Mouse (Mus musculus) macrophage (primary cell): ENCODE data around the gene Pola1. TPM values are rescaled to one million over a fixed set of nuclear protein-coding genes. Genes with fewer than 3 reads are reported as not detected.

Experiments
- H3K27ac ChIP-seq: fragments of 350-480 bp; formaldehyde crosslinking; 2 replicates; pipeline ENCODE4 v1.9.0; 2021
- H3K36me3 ChIP-seq: fragments of 350-480 bp; formaldehyde crosslinking; 2 replicates; pipeline ENCODE4 v1.9.0; 2021; ENCODE audit errors: inconsistent target
- H3K4me3 ChIP-seq: fragments of 350-480 bp; formaldehyde crosslinking; 2 replicates; pipeline ENCODE4 v1.9.0; 2021; ENCODE audit errors: inconsistent target
- H3K79me2 ChIP-seq: fragments of 350-480 bp; formaldehyde crosslinking; 2 replicates; pipeline ENCODE4 v1.9.0; 2021; ENCODE audit errors: inconsistent target
- WGBS: methylation state at CpG from one replicate; pipeline ENCODE4 v1.1.7; 2026; ENCODE audit warnings: inconsistent platforms; ENCODE audit not compliant: missing documents; 5-methylcytosine and 5-hydroxymethylcytosine counted together
- polyA plus RNA-seq: library from polyadenylated mRNA; stranded (reverse); fragments of 250-400 nt; gene quantifications from 3 replicates; pipeline ENCODE4 v1.2.4, GENCODE M21; 2018; ENCODE audit warnings: inconsistent platforms

Pola1 gene
- polyA plus RNA-seq, 1 experiment from 2014 or later, result 5.0 TPM

DNA sequence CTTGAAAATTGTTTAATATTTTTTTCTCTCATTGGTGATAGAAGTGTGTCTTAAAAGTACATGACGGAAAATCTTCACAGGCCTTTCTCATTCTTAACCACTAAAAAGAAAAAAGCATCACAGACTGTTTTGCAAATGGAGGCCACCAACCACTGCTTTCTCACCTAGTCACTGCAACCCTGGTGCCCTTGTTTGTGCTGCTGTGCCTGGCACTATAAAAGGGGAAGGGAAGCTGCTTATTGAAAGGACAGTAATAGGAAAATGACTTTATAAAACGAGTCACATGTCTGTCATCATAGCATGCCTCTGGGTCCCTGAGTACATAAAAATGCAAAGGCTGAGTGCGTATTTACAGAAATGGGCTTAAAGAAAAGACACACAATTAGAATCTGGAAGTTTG lies 263.7 kb downstream of the Pola1 start:
- Histone ChIP-seq H3K79me2 (no peaks in the 10 kb centered on the region), H3K27ac (no peak overlapping the region), H3K36me3 (no peaks in the 10 kb centered on the region), H3K4me3 (no peak overlapping the region)
- 88% methylated on average over 2 of the region's 3 CpGs for WGBS

DNA sequence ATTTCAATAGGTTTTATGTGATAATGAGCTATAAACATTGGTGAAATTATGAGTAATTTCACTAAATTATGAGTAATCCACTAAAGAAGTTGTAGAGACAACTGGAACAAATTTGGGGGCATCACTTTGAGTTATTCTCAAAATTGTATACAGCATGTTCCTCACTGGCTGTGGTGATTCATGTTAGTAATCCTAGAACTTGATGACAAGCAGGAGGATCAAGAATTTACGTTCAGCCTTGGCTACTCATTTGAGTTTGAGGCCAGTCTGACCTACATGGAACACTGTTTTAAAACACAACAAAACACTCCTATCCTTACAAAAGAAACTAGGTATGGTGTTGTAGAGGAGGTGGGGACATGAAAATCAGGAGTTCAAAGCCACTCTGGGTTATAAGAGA lies 310.6 kb downstream of the Pola1 start:
- Histone ChIP-seq H3K79me2 (no peaks in the 10 kb centered on the region), H3K27ac (no peak overlapping the region), H3K36me3 (no peaks in the 10 kb centered on the region), H3K4me3 (no peak overlapping the region)
- 89% methylated on average over 1 of the region's 1 CpGs for WGBS

- no peak overlapping the region for H3K4me3 ChIP-seq
- H3K36me3 ChIP-seq, result no peaks in the 10 kb centered on the region
- no peaks in the 10 kb centered on the region for H3K79me2 ChIP-seq
- WGBS, result 70% methylated on average over 2 of the region's 2 CpGs
- H3K27ac ChIP-seq, result no peak overlapping the region
Measured at GRCm38 (mm10) chrX:93319979-93320378, 312.0 kb downstream of the Pola1 start.

DNA sequence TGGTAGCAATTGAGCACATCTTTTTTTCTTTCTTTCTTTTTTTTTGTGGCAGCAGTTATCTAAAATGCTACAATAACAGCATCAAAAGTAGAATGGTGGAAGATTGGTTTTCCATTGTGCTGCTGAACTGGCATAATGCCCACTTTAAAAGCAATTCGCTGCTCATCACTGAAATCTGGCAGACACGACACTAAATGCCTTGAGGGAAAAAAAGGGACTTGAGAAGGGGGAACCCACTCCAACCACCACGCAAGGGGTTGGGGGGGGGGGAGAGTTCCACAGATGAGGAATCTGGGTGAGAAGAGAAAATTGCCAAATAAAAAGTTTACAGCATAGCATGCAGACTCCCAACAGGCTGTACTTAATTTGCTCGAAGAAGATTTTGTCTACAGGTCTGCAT lies 314.4 kb downstream of the Pola1 start:
- WGBS, result 97% methylated on average over 3 of the region's 4 CpGs
- no peaks in the 10 kb centered on the region for H3K79me2 ChIP-seq
- H3K36me3 ChIP-seq, result no peaks in the 10 kb centered on the region
- no peak overlapping the region for H3K27ac ChIP-seq
- no peak overlapping the region for H3K4me3 ChIP-seq

DNA sequence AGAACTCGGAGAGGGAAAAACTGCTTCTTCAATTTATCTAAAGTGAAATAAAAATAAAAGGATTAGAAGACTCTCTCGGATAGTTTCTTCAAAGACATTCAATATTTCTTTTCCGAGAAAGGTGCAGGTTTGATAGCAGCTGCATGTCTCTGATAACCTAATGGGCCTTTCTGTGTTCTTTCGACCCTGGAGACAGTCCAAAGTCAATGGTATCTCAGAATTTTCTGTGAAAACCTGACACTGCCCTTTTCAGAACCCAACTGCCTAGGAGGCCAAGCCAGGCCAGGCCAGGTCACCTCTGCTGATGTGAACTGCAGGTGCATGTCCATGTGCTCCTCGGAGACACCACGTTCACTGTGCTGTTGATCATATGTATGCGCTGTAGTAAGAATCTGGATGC lies 326.2 kb downstream of the Pola1 start:
- H3K79me2 ChIP-seq, result no peaks in the 10 kb centered on the region

GRCm38 (mm10) chrX:93301798-93302197 lies 330.2 kb downstream of the Pola1 start:
- H3K4me3 ChIP-seq, result no peak overlapping the region
- 31% methylated on average over 7 of the region's 7 CpGs for WGBS
- no peak overlapping the region for H3K27ac ChIP-seq
- H3K36me3 ChIP-seq, result no peaks in the 10 kb centered on the region
- no peaks in the 10 kb centered on the region for H3K79me2 ChIP-seq

More for the DNA sequence above, 326.2 kb downstream of the Pola1 start:
- Histone ChIP-seq H3K27ac (no peak overlapping the region), H3K4me3 (no peak overlapping the region), H3K36me3 (no peaks in the 10 kb centered on the region)
- WGBS, result 95% methylated on average over 7 of the region's 7 CpGs

DNA sequence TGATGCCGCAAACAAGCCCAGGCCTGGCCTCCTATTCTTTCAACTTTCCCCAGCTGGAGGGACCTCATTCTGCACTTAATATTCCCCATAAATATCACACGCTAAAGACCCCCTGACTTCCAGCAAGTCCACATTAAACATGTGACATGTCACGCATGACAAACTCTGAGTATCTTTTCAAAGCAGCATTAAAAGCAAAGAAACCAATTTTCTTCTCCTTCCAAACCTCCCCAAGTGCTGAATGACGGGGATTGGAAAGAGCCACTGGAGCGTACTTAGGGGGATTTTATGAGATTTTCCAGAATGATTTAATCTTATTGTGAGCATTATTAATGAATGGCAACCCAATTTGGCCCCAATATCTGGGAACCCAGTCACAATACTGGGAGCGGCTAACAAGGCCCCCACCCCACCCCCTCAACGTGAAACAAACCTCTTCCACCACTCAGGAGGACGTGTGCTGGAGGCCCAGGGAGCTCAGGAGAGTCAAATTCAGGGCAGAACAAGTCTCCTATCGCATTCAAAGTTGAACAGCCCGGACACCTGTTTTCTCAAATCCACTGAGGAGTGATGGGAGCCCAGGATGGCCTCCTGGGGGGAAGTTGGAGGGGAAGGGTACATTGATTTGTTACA lies 331.7 kb downstream of the Pola1 start:
- Histone ChIP-seq H3K79me2 (no peaks in the 10 kb centered on the region), H3K4me3 (no peak overlapping the region), H3K36me3 (no peaks in the 10 kb centered on the region), H3K27ac (no peak overlapping the region)
- 70% methylated on average over 10 of the region's 10 CpGs for WGBS

GRCm38 (mm10) chrX:93299771-93300170 lies 332.2 kb downstream of the Pola1 start:
- H3K79me2 ChIP-seq, result no peaks in the 10 kb centered on the region
- WGBS, result 56% methylated on average over 6 of the region's 6 CpGs
- H3K27ac ChIP-seq, result no peak overlapping the region
- no peak overlapping the region for H3K4me3 ChIP-seq
- no peaks in the 10 kb centered on the region for H3K36me3 ChIP-seq

GRCm38 (mm10) chrX:93299046-93299626 lies 332.8 kb downstream of the Pola1 start:
- Histone ChIP-seq H3K4me3 (no peak overlapping the region), H3K27ac (no peak overlapping the region), H3K79me2 (no peaks in the 10 kb centered on the region), H3K36me3 (no peaks in the 10 kb centered on the region)
- WGBS, result 19% methylated on average over 39 of the region's 43 CpGs

GRCm38 (mm10) chrX:93297001-93297441 lies 334.9 kb downstream of the Pola1 start:
- Histone ChIP-seq H3K4me3 (no peak overlapping the region), H3K27ac (no peak overlapping the region), H3K36me3 (no peaks in the 10 kb centered on the region), H3K79me2 (no peaks in the 10 kb centered on the region)
- WGBS, result 19% methylated on average over 40 of the region's 40 CpGs

DNA sequence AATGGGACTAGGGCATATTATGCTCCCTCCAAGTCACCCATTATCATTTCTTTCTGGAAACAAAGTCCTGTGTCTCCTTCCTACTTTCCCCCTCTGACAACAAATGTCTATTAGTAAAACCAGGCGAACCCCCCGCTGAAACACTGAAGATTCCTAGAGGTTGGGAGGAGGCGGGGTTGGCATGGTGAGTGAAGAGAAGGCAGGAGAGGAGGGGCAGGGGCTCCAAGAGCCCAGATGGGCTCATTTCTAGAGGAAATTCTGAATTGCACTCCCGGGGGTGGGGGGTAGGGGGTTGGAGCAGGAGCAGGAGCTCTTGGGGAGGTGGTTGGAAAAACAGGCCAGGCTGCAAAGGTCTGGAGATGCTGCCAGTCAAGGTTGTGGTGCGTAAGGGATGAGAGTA lies 336.1 kb downstream of the Pola1 start:
- H3K27ac ChIP-seq, result no peak overlapping the region
- H3K79me2 ChIP-seq, result no peaks in the 10 kb centered on the region
- H3K4me3 ChIP-seq, result no peak overlapping the region
- 38% methylated on average over 5 of the region's 5 CpGs for WGBS
- no peaks in the 10 kb centered on the region for H3K36me3 ChIP-seq

DNA sequence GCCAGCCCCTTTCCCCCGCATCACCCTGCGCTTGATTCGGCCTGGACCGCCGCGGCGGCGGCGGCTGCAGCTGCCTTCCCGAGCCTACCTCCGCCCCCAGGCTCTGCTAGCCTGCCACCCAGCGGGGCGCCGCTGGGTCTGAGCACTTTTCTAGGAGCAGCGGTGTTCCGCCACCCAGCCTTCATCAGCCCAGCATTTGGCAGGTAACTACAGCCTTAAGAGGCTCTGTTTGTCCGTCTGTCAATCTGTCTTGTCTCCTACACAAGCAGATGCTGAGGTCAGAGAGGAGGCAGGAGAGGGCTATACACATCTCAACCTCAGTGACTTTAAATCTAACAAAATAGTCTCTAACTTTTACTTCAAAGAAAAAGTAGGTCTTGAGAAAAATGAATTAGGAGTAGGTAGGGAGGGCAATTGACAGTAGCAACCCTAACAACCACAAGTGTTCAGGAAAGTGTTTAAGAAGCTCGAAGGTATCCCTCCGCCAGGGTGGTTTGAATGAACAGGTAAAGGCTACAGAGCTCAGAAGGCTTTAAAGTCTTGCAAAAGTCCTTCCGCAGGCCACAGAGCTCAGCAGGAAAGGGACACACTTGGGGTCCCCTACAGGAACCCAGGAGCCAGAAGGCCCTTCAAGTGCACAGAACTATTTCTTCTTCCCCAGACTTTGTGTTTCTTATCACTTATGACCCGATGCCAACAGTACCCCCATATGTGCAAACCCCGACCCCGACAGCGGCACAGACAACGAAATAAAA lies 337.0 kb downstream of the Pola1 start:
- H3K27ac ChIP-seq, result no peak overlapping the region
- no peaks in the 10 kb centered on the region for H3K36me3 ChIP-seq
- 26% methylated on average over 15 of the region's 25 CpGs for WGBS
- no peaks in the 10 kb centered on the region for H3K79me2 ChIP-seq
- H3K4me3 ChIP-seq, result no peak overlapping the region

DNA sequence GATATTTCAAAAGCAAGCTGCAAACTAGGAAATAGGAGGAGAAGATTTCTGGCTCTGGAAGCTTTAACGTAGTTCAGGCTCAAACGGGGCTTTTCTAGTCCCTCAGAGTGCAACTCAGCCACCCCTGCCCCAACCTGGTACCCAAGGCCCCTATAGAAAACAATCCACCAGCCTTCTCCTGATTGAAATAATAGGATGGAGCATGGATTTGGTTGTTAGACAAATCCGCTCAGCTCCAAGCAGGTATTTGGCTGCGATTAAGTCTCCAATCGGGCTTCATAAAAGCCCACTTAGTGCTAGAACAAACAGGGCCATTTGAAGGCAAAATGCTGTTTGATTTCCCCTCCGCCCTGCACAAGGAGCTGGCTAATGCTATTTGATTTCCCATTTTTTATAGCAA lies 339.9 kb downstream of the Pola1 start:
- Histone ChIP-seq H3K27ac (no peak overlapping the region), H3K36me3 (no peaks in the 10 kb centered on the region), H3K79me2 (no peaks in the 10 kb centered on the region), H3K4me3 (no peak overlapping the region)
- 31% methylated on average over 5 of the region's 6 CpGs for WGBS

GRCm38 (mm10) chrX:93289851-93290380 lies 342.0 kb downstream of the Pola1 start:
- no peaks in the 10 kb centered on the region for H3K79me2 ChIP-seq
- no peak overlapping the region for H3K4me3 ChIP-seq
- WGBS, result 22% methylated on average over 10 of the region's 12 CpGs
- no peaks in the 10 kb centered on the region for H3K36me3 ChIP-seq
- H3K27ac ChIP-seq, result no peak overlapping the region

DNA sequence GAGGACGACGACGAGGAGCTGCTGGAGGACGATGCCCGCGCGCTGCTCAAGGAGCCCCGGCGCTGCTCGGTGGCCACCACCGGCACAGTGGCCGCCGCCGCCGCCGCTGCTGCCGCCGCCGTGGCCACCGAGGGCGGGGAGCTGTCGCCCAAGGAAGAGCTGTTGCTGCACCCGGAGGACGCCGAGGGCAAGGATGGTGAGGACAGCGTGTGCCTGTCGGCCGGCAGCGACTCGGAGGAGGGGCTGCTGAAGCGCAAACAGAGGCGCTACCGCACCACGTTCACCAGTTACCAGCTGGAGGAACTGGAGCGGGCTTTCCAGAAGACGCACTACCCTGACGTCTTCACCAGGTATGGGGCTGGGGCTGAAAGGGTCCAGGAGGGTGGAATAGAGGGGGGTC lies 342.9 kb downstream of the Pola1 start:
- Histone ChIP-seq H3K36me3 (no peaks in the 10 kb centered on the region), H3K4me3 (no peak overlapping the region), H3K79me2 (no peaks in the 10 kb centered on the region), H3K27ac (no peak overlapping the region)
- 29% methylated on average over 12 of the region's 37 CpGs for WGBS
